Mouse (Mus musculus): ENCODE measurements around the gene Rnf151. TPM values are rescaled to one million over a fixed set of nuclear protein-coding genes. Genes with fewer than 3 reads are reported as not detected.
A peak's percentile ranks its signal among the peaks of the same experiment; 100 is the strongest.
"Not testable (repeated sequence)": the region's sequence is repeated elsewhere in the genome, so short reads cannot be mapped to it uniquely, and the experiment has no call there.

The Rnf151 gene
- total RNA-seq, 2 experiments from 2014 or later = not detected

- DNase-seq (ENCODE audit: extremely low spot score in 1 of 2, low spot score in 1 of 2) = no peak
Observed at GRCm38 (mm10) chr17:24733434-24734050, 15.7 kb upstream of the Rnf151 start.

DNA sequence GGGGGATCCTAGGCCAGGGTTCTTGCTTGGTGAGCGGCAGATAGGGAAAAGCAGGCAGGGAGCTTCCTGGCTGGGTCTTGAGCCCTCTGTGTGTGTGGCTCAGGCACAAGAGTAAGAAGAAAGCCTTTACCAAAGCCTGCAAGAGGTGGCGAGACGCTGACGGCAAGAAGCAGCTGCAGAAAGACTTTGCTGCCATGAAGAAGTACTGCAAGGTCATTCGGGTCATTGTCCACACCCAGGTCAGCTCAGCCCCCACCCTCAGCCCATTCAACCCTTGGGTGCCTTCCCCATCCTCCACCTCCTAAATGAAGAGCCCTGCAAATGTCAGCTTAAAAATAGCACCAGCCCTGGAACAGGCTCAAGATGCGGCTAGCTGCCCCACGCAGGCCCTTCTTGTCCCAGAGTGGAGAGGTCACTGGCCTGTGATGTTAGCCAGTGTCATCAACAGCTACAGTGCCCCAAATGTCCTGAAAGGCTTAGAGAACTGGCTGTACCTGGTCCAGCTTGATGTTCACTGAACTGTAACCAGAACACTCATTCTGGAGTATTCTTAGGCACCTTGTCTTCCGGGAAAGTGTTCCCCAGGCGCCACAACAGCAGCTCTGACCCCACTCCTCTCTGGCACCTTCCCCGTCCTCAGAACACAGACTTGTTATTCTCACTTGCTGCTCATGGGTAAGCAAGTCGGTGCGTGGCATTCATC is 14.5 kb upstream of the Rnf151 start:
- no peak for DNase-seq (ENCODE audit: extremely low spot score in 1 of 2, low spot score in 1 of 2)

DNA sequence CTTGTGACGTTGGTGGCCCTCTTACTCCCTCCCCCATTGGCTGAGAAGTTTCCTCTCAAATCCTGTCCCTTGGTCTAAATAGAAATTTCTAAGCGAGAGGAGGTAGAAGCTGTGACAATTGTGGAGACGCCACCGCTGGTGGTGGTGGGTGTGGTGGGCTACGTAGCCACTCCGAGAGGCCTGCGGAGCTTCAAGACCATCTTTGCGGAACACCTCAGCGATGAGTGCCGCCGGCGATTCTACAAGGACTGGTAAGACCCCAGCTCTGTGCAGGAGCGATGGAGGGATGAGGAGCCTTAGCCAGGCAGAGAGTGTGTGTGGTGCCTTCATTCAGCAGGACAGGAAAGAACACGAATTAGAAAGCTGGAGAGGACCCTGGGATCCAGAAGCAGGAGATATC is 12.9 kb upstream of the Rnf151 start:
- DNase-seq (ENCODE audit: extremely low spot score in 1 of 2, low spot score in 1 of 2) = no peak

DNA sequence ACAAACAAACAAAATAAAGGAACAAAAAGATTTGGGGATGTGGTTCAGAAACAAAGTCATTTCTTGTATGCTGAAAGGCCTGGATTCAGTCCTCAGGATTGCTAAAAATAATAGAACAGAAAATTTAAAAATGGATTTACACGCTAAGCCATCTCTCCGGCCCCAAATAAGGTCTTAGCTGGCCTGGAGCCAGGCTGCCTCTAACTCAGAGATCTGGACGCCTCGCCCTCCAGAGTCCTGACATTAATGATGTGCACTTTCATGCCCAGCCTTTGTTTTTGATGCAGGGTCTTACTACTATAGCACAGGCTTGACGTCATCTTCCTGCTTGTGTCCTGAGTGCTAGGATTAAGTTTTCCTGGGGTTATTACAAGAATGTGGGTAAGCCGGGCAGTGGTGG is 11.2 kb upstream of the Rnf151 start:
- no peak for DNase-seq (ENCODE audit: extremely low spot score in 1 of 2, low spot score in 1 of 2)

GRCm38 (mm10) chr17:24728184-24728583 is 10.3 kb upstream of the Rnf151 start:
- no peak for DNase-seq (ENCODE audit: extremely low spot score in 1 of 2, low spot score in 1 of 2)

GRCm38 (mm10) chr17:24727618-24728017 is 9.8 kb upstream of the Rnf151 start, which contains the start of gene Rpl3l:
Rpl3l (plus strand) TSS chr17:24727820.
- no peak for DNase-seq (ENCODE audit: extremely low spot score in 1 of 2, low spot score in 1 of 2)

DNA sequence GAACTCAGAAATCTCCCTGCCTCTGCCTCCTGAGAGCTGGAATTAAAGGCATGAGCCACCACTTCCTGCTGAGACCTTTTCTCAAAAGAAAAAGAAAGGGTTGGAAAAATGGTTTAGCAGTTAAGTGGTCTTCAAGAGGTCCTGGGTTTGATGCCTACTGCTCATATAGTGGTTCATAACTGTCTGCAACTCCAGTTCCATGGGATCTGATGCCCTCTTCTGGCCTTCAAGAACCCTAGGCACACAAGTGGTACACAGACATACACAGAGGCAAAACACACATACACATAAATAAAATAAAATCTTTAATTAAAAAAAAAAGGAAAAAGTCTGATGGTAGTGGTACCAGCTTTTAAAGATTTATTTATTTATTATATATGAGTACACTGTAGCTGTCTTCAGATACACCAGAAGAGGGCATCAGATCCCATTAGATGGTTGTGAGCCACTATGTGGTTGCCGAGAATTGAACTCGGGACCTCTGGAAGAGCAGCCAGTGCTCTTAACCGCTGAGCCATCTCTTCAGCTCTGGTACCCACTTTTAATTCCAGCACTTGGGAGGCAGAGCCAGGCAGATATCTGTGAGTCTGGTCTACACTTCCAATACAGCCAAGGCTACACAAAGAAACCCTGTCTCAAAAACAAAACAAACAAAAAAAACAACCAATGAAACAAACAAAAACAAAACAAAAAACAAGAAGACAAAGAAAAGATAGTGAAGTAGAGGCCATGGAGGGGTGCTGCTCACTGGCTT is 8.0 kb upstream of the Rnf151 start:
- DNase-seq (ENCODE audit: extremely low spot score in 1 of 2, low spot score in 1 of 2) = no peak

DNA sequence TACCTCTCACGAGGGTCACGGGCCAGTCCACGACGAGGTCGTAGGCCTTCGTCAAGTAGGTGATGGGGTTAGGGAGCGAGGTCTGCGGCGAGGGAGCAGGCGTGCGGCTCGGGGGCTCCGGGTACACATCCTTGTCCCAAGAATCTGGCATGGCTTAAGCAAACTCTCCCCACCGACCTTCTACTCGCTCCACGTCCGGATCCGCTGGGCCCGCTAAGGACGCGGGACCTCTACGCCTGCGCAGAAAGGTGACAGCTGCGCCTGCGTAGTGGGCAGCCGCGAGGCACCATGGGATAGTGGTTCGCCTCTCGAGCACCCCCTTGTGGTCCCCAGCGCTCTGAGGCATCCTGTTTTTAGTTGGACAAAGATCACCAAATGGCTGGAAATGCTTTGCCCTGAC is 6.3 kb upstream of the Rnf151 start, which contains the start of gene Ndufb10:
Gene Ndufb10 (minus strand): TSS at position 295 of the 400 bp plus-strand sequence.
- DNase-seq (ENCODE audit: extremely low spot score in 1 of 2, low spot score in 1 of 2) = peak; percentile 96 to 99

GRCm38 (mm10) chr17:24723881-24724180 is 6.0 kb upstream of the Rnf151 start:
- no peak for DNase-seq (ENCODE audit: extremely low spot score in 1 of 2, low spot score in 1 of 2)

DNA sequence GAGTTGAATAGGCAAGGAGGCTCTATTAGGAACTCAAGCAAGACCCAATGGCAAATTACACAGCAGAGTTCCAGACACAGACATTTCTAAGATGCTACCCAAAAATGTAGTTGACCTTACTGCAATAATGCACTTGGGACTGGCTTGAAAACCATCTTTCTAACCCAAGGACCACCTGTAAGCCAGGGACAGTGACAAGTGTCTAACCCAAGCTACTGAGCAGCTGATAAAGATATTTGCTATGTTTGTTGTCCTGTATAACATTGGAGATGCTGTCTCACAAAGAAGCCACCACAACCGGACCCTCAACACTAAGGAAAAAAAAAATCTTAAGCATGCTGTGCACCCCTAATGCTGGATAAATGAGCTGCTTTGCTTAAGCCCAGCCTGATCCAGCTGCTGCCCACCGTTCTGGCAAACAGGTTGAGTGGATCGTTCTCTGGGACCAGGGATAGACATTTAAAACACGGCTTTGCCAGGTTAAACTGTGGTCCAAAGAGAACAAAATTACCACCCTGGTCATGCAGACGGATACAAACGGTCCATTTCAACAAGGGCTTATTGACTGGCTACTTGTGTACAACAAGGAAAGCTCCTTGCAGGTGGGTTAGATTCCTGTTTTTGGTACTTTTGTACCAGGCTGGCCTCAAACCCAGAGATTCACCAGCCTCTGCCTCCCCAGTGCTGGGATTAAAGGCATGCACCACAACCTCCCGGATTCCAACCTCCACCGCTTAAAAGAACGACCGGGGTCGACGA is 5.4 kb upstream of the Rnf151 start:
- DNase-seq (ENCODE audit: extremely low spot score in 1 of 2, low spot score in 1 of 2) = no peak

GRCm38 (mm10) chr17:24722220-24722924 is 4.5 kb upstream of the Rnf151 start:
- DNase-seq (ENCODE audit: extremely low spot score in 1 of 2, low spot score in 1 of 2) = no peak

DNA sequence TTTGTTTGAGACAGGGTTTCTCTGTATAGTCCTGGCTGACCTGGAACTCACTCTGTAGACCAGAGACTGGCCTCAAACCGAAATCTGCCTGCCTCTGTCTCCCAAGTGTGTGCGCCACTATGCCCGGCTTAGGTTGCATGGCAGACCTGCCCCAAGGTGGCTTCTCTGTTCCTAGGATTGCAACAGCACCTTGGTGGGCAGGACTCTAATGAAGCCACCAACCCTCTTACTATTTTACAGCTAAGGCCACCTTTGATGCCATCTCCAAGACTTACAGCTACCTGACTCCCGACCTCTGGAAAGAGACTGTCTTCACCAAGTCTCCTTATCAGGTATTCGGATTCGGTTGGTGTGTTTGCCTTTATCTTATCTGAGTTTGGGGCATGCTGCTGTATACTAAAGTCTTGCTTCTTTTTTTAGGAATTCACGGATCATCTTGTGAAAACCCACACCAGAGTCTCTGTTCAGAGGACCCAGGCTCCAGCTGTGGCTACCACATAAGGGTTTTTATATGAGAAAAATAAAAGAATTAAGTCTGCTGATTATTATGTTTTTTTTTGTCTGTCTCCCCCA is 3.6 kb upstream of the Rnf151 start:
- DNase-seq (ENCODE audit: extremely low spot score in 1 of 2, low spot score in 1 of 2) = not testable (repeated sequence)

DNA sequence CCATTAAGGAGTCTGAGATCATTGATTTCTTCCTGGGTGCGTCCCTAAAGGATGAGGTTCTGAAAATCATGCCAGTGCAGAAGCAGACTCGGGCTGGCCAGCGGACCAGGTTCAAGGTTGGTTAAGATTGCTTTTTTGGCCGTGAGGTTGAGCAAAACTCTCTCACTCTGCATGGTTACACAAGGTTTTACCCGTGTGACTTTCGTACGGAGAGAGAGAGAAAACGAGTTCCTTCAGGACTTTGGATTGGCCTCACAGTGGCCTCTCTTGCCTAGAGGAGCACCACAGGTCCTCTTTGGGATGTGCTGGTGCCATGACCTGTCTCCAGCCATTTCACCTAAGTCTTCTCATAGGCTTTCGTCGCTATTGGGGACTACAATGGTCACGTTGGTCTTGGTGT is 2.8 kb upstream of the Rnf151 start:
- DNase-seq (ENCODE audit: extremely low spot score in 1 of 2, low spot score in 1 of 2) = not testable (repeated sequence)

DNA sequence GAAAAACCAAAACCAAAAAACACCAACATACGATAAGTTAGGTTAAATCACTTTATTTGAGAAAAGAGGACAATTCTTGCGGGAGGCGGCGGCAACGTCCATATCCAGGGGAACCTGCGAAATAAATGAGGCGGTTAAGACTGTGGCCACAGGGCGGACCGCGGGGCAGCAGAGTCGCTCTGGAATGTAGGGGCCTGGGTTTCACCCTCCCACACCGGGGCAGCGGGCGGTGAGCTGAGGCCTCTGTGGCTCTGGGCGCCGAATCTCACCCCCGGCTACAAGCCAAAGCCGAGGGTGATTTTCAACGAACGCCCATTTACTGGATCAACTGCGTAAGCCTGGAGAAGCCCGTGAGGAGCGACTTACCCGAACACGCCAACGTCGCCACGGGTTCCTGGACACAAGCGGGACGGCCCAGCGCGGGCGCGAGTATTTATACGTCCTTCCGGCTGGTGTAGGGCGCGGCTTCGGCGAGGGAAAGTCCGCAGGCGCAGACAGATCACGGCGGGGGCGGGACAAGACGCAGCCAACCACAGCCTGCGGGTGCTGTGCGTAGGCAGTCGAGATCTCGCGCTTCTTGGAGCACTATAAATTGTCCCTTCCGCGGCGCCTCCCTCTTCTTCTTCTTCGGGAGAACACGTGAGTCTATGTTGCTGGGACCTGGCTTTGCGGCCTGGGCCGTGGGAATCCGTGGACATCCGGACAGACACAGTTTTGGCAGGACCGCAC is 1.8 kb upstream of the Rnf151 start:
- peak; percentile 91 to 92 for DNase-seq (ENCODE audit: extremely low spot score in 1 of 2, low spot score in 1 of 2)

GRCm38 (mm10) chr17:24718938-24719337 is 1.1 kb upstream of the Rnf151 start:
- DNase-seq (ENCODE audit: extremely low spot score in 1 of 2, low spot score in 1 of 2) = not testable (repeated sequence)

- no peak for DNase-seq (ENCODE audit: extremely low spot score in 1 of 2, low spot score in 1 of 2)
Observed at GRCm38 (mm10) chr17:24716166-24716682, 1.6 kb downstream of the Rnf151 start.

- DNase-seq (ENCODE audit: extremely low spot score in 1 of 2, low spot score in 1 of 2) = no peak
Observed at GRCm38 (mm10) chr17:24715556-24715955, 2.3 kb downstream of the Rnf151 start.

- DNase-seq (ENCODE audit: extremely low spot score in 1 of 2, low spot score in 1 of 2) = no peak
Observed at GRCm38 (mm10) chr17:24708646-24709045, 9.2 kb downstream of the Rnf151 start.
